Comparison of ENCODE assay signal across 15 mouse cellular contexts in genomic region chr3:116016116-116016515, GRCm38 (mm10). TPM values are rescaled to one million over a fixed set of nuclear protein-coding genes. Genes with fewer than 3 reads are reported as not detected.
DNase-seq lines count a peak whose midpoint lies in the region; ATAC-seq and TF ChIP-seq lines count a peak whose summit lies in the region.
"Had no signal": no experiment of that assay in that cellular context is flagged by ENCODE, and none has a peak within 500 bp of the region (broad histone marks: within the 10 kb centered on the region; RNA-seq: fewer than 3 reads in every experiment).

No protein-coding gene starts in this region.

- H3K4me2 ChIP-seq in midbrain, postnatal 0 days (ENCODE audit: low read depth, low read length, poor library complexity, severe bottlenecking), result no peak overlapping the region
- H3K4me2 ChIP-seq in midbrain, embryonic 15.5 days, result no peak overlapping the region
- H3K4me2 ChIP-seq: heart, embryonic 11.5 days; limb, embryonic 15.5 days had no signal

- 94% methylated on average over 13 of the region's 13 CpGs for WGBS in midbrain, postnatal 0 days
- WGBS in midbrain, embryonic 15.5 days, result 92% methylated on average over 13 of the region's 13 CpGs

- no peak for ATAC-seq in midbrain, postnatal 0 days (ENCODE audit: low FRiP score)
- ATAC-seq in midbrain, embryonic 15.5 days (replicated peaks), result no peak
- ATAC-seq: CD4-positive, CD25-positive, alpha-beta regulatory T cell, adult 4 months had no signal

- H3K9ac ChIP-seq in midbrain, postnatal 0 days (replicated peaks; ENCODE audit: low read length, poor library complexity, severe bottlenecking), result no peak overlapping the region
- H3K9ac ChIP-seq in midbrain, embryonic 15.5 days, result no peak overlapping the region
- H3K9ac ChIP-seq: limb, embryonic 15.5 days had no signal

- H3K36me3 ChIP-seq in midbrain, postnatal 0 days (ENCODE audit: insufficient read depth, low read length), result no peaks in the 10 kb centered on the region
- H3K36me3 ChIP-seq in midbrain, embryonic 15.5 days (replicated peaks), result no peaks in the 10 kb centered on the region
- H3K36me3 ChIP-seq: limb, embryonic 15.5 days had no signal

- H3K9me3 ChIP-seq in midbrain, postnatal 0 days (ENCODE audit: low read length), result no peaks in the 10 kb centered on the region
- no peaks in the 10 kb centered on the region for H3K9me3 ChIP-seq in midbrain, embryonic 15.5 days
- H3K9me3 ChIP-seq: limb, embryonic 15.5 days had no signal

- no peaks in the 10 kb centered on the region for H3K27me3 ChIP-seq in midbrain, postnatal 0 days (ENCODE audit: insufficient read depth, low read length)
- H3K27me3 ChIP-seq in midbrain, embryonic 15.5 days (replicated peaks), result no peaks in the 10 kb centered on the region
- H3K27me3 ChIP-seq: limb, embryonic 15.5 days had no signal

- TF ChIP-seq CTCF in midbrain, postnatal 0 days (IDR thresholded peaks at IDR 0.05), result no peak

- peak; percentile 8 for DNase-seq in midbrain, postnatal 0 days (ENCODE audit: low spot score)
- peak; percentile 73 to 83 for DNase-seq in cerebellum, adult 18-20 months
- DNase-seq in cerebellum, postnatal 25 days, result peak; percentile 78
- DNase-seq in layer of hippocampus, postnatal 36 days, result peak; percentile 51 to 63
- no peak for DNase-seq in lung, postnatal 25 days (ENCODE audit: low spot score)
- DNase-seq in c-Kit-positive CD71-positive TER-119-positive erythroid progenitor cells, embryonic 14.5 days (ENCODE audit: low spot score), result no peak
- DNase-seq: adrenal gland, postnatal 25 days; lung, adult 2 months; thymus, adult 2 months had no signal

- no peak overlapping the region for H3K4me3 ChIP-seq in midbrain, postnatal 0 days (ENCODE audit: low read depth, low read length)
- no peak overlapping the region for H3K4me3 ChIP-seq in midbrain, embryonic 15.5 days
- H3K4me3 ChIP-seq: left cerebral cortex, adult 2 months; limb, embryonic 15.5 days had no signal

- H3K4me1 ChIP-seq in midbrain, postnatal 0 days (ENCODE audit: insufficient read depth, low read length), result no peaks in the 10 kb centered on the region
- no peaks in the 10 kb centered on the region for H3K4me1 ChIP-seq in midbrain, embryonic 15.5 days
- H3K4me1 ChIP-seq: limb, embryonic 15.5 days had no signal

- no peak overlapping the region for H3K27ac ChIP-seq in midbrain, postnatal 0 days (ENCODE audit: low read depth, low read length)
- no peak overlapping the region for H3K27ac ChIP-seq in midbrain, embryonic 15.5 days
- H3K27ac ChIP-seq: kidney, postnatal 0 days; left cerebral cortex, adult 2 months; limb, embryonic 15.5 days had no signal

RNA-seq across cellular contexts. Expression of gene Extl2, which starts 8.9 kb away (rescaled TPM):
- 34.6 and 35.7 TPM in 2 replicates for total RNA-seq in midbrain, postnatal 0 days (2014; rRNA removed)
- 34.7 and 39.2 TPM in 2 replicates for polyA plus RNA-seq in midbrain, postnatal 0 days (2015; fragmentation: Nextera tagmentation; extraction: Ambion mirVana)
- polyA plus RNA-seq in midbrain, embryonic 15.5 days (2015; fragmentation: Nextera tagmentation; extraction: Ambion mirVana), result 24.0 and 25.8 TPM in 2 replicates
- 10 to 100 TPM; 69.3 to 70.7 TPM for total RNA-seq in layer of hippocampus, postnatal 36 days (2021)

RNA-seq across cellular contexts. Expression of gene Slc30a7, which starts 8.9 kb away (rescaled TPM):
- total RNA-seq in midbrain, postnatal 0 days (2014; rRNA removed), result 28.6 and 46.6 TPM in 2 replicates
- polyA plus RNA-seq in midbrain, postnatal 0 days (2015; fragmentation: Nextera tagmentation; extraction: Ambion mirVana), result 9.0 and 10.6 TPM in 2 replicates
- 16.1 and 16.8 TPM in 2 replicates for polyA plus RNA-seq in midbrain, embryonic 15.5 days (2015; fragmentation: Nextera tagmentation; extraction: Ambion mirVana)
- 10 to 100 TPM; 26.9 to 28.2 TPM for total RNA-seq in layer of hippocampus, postnatal 36 days (2021)

Comparison
In these comparisons a context has a peak if more than half of its experiments do, and no peak if none do; other contexts are left out.
1. DNase-seq: peak in midbrain, postnatal 0 days (single experiment), cerebellum, adult 18-20 months (2 of 2), cerebellum, postnatal 25 days (2 of 2) and layer of hippocampus, postnatal 36 days (2 of 2); none in lung, postnatal 25 days (single experiment) and c-Kit-positive CD71-positive TER-119-positive erythroid progenitor cells, embryonic 14.5 days (single experiment).